Comparison of ENCODE assay signal across 10 mouse cellular contexts in genomic region chr11:99265220-99265619, GRCm38 (mm10). TPM values are rescaled to one million over a fixed set of nuclear protein-coding genes. Genes with fewer than 3 reads are reported as not detected.
DNase-seq lines count a peak whose midpoint lies in the region; ATAC-seq lines count a peak whose summit lies in the region.
"Had no signal": no experiment of that assay in that cellular context is flagged by ENCODE, and none has a peak within 500 bp of the region (broad histone marks: within the 10 kb centered on the region; RNA-seq: fewer than 3 reads in every experiment).

No protein-coding gene starts in this region.

- H3K9me3 ChIP-seq in forebrain, embryonic 14.5 days (replicated peaks; ENCODE audit: control insufficient read depth, low read length): no peaks in the 10 kb centered on the region
- H3K9me3 ChIP-seq: liver, embryonic 13.5 days had no signal

- H3K4me3 ChIP-seq in forebrain, embryonic 14.5 days (ENCODE audit: low read depth, low read length): no peak overlapping the region
- H3K4me3 ChIP-seq: liver, embryonic 13.5 days had no signal

- H3K4me1 ChIP-seq in forebrain, embryonic 14.5 days (ENCODE audit: control insufficient read depth, insufficient read depth, low read length): no peaks in the 10 kb centered on the region
- H3K4me1 ChIP-seq: liver, embryonic 13.5 days had no signal

- DNase-seq in layer of hippocampus, adult 11-12 months (ENCODE audit: low spot score): peak; percentile 49
- no peak for DNase-seq in layer of hippocampus, adult 9-10 months (ENCODE audit: low spot score)
- DNase-seq in frontal cortex, postnatal 10 days (ENCODE audit: low spot score in 2 of 2): peak; percentile 40 to 59
- peak; percentile 28 to 30 for DNase-seq in kidney, postnatal 36 days
- DNase-seq in right cerebral cortex, postnatal 36 days (ENCODE audit: low spot score in 2 of 2): peak; percentile 72 to 74
- DNase-seq in yolk sac, embryonic 10.5 days (ENCODE audit: low spot score): no peak
- DNase-seq in forebrain, embryonic 14.5 days (ENCODE audit: low spot score): no peak
- DNase-seq: liver, embryonic 13.5 days had no signal

- H3K9ac ChIP-seq in forebrain, embryonic 14.5 days (ENCODE audit: low read length): no peak overlapping the region
- H3K9ac ChIP-seq: liver, embryonic 13.5 days had no signal

- no peak overlapping the region for H3K27ac ChIP-seq in forebrain, embryonic 14.5 days (ENCODE audit: low read depth, low read length)
- H3K27ac ChIP-seq: liver, embryonic 13.5 days had no signal

- no peak for ATAC-seq in inflammation-experienced regulatory T-cells, adult 6 months
- no peak for ATAC-seq in forebrain, embryonic 14.5 days

- WGBS in forebrain, embryonic 14.5 days: 66% methylated on average over 9 of the region's 9 CpGs

- H3K36me3 ChIP-seq in forebrain, embryonic 14.5 days (ENCODE audit: control insufficient read depth, insufficient read depth, low read length): no peaks in the 10 kb centered on the region
- H3K36me3 ChIP-seq: liver, embryonic 13.5 days had no signal

- no peaks in the 10 kb centered on the region for H3K27me3 ChIP-seq in forebrain, embryonic 14.5 days (replicated peaks; ENCODE audit: control insufficient read depth, insufficient read depth, low read length)
- H3K27me3 ChIP-seq: liver, embryonic 13.5 days had no signal

- H3K4me2 ChIP-seq in forebrain, embryonic 14.5 days (ENCODE audit: low read length): no peak overlapping the region
- H3K4me2 ChIP-seq: liver, embryonic 13.5 days had no signal

RNA-seq across cellular contexts. Expression of gene Krt24, which starts 19.8 kb away (rescaled TPM):
- polyA plus RNA-seq in inflammation-experienced regulatory T-cells, adult 6 months (2017; shearing (Covaris generic)): not detected
- not detected in 2 replicates for polyA plus RNA-seq in forebrain, embryonic 14.5 days (2014; fragmentation: Nextera tagmentation; extraction: Ambion mirVana)
- polyA plus RNA-seq: liver, embryonic 13.5 days; stomach, embryonic 16.5 days had no signal

RNA-seq across cellular contexts. Expression of gene Krt222, which starts 21.3 kb away (rescaled TPM):
- polyA plus RNA-seq in inflammation-experienced regulatory T-cells, adult 6 months (2017; shearing (Covaris generic)): 1 to 10 TPM; 2.1 to 2.7 (median 2.1) TPM
- 1.9 and 2.5 TPM in 2 replicates for polyA plus RNA-seq in forebrain, embryonic 14.5 days (2014; fragmentation: Nextera tagmentation; extraction: Ambion mirVana)

RNA-seq across cellular contexts. Expression of gene Smarce1, which starts 34.4 kb away (rescaled TPM):
- polyA plus RNA-seq in inflammation-experienced regulatory T-cells, adult 6 months (2017; shearing (Covaris generic)): 100 to 1,000 TPM; 127 to 184 (median 159) TPM
- 214 and 218 TPM in 2 replicates for polyA plus RNA-seq in forebrain, embryonic 14.5 days (2014; fragmentation: Nextera tagmentation; extraction: Ambion mirVana)

RNA-seq across cellular contexts. Expression of gene Krt25, which starts 57.5 kb away (rescaled TPM):
- polyA plus RNA-seq in inflammation-experienced regulatory T-cells, adult 6 months (2017; shearing (Covaris generic)): not detected
- 0.14 TPM in 1 of 2 replicates, not detected in the other for polyA plus RNA-seq in forebrain, embryonic 14.5 days (2014; fragmentation: Nextera tagmentation; extraction: Ambion mirVana)
- polyA plus RNA-seq: liver, embryonic 13.5 days had no signal

Comparison
In these comparisons a context has a peak if more than half of its experiments do, and no peak if none do; other contexts are left out.
1. DNase-seq: peak in layer of hippocampus, adult 11-12 months (single experiment), frontal cortex, postnatal 10 days (2 of 2), kidney, postnatal 36 days (2 of 2) and right cerebral cortex, postnatal 36 days (2 of 2); none in layer of hippocampus, adult 9-10 months (single experiment), yolk sac, embryonic 10.5 days (single experiment) and forebrain, embryonic 14.5 days (single experiment).